9 mouse cellular contexts compared by ENCODE assay signal in genomic region chr3:51378665-51378946, GRCm38 (mm10). TPM values are rescaled to one million over a fixed set of nuclear protein-coding genes. Genes with fewer than 3 reads are reported as not detected.
DNase-seq lines count a peak whose midpoint lies in the region; ATAC-seq and TF ChIP-seq lines count a peak whose summit lies in the region.
"Had no signal": no experiment of that assay in that cellular context is flagged by ENCODE, and none has a peak within 500 bp of the region (broad histone marks: within the 10 kb centered on the region; RNA-seq: fewer than 3 reads in every experiment).

No protein-coding gene starts in this region.

- H3K27ac ChIP-seq in heart, embryonic 11.5 days (ENCODE audit: low read depth, low read length), result no peak overlapping the region
- H3K27ac ChIP-seq in thymus, adult 2 months (ENCODE audit: control insufficient read depth, insufficient read depth, low read length), result no peak overlapping the region; the same call in 1 of the 2 replicates
- peak overlapping the region; percentile 62; the same call in 1 of the 2 replicates for H3K27ac ChIP-seq in liver, embryonic 12.5 days
- H3K27ac ChIP-seq in layer of hippocampus, adult 2 months, result no peak overlapping the region

- no peaks in the 10 kb centered on the region for H3K27me3 ChIP-seq in heart, embryonic 11.5 days (ENCODE audit: control insufficient read depth, insufficient read depth, low read length)
- no peaks in the 10 kb centered on the region for H3K27me3 ChIP-seq in thymus, adult 2 months (ENCODE audit: control insufficient read depth, insufficient read depth, low read length)
- no peaks in the 10 kb centered on the region for H3K27me3 ChIP-seq in liver, embryonic 12.5 days (replicated peaks)

- peak overlapping the region; percentile 41 for H3K4me3 ChIP-seq in heart, embryonic 11.5 days (ENCODE audit: low read depth, low read length)
- H3K4me3 ChIP-seq in thymus, adult 2 months (ENCODE audit: control insufficient read depth, insufficient read depth, low read length), result peak overlapping the region; percentile 40
- H3K4me3 ChIP-seq in liver, embryonic 12.5 days, result peak overlapping the region; percentile 52
- H3K4me3 ChIP-seq in layer of hippocampus, adult 2 months, result no peak overlapping the region

- DNase-seq in heart, postnatal 4 days, result no peak
- no peak for DNase-seq in thymus, adult 2 months
- DNase-seq in thymus, postnatal 36 days, result no peak
- DNase-seq in layer of hippocampus, adult 2 months (ENCODE audit: low spot score in 2 of 2), result no peak
- no peak for DNase-seq in spleen, postnatal 36 days (ENCODE audit: low spot score in 2 of 2)

- WGBS in heart, embryonic 11.5 days (ENCODE audit: insufficient replicate concordance), result 76% methylated on average over 3 of the region's 3 CpGs
- WGBS in thymus, adult 2 months, result 84% methylated on average over 3 of the region's 3 CpGs
- 67% methylated on average over 3 of the region's 3 CpGs for WGBS in liver, embryonic 12.5 days (ENCODE audit: insufficient replicate concordance)

- H3K4me1 ChIP-seq in heart, embryonic 11.5 days (ENCODE audit: control insufficient read depth, insufficient read depth, low read length), result no peaks in the 10 kb centered on the region
- H3K4me1 ChIP-seq in thymus, adult 2 months (replicated peaks; ENCODE audit: control insufficient read depth, insufficient read depth, low read length), result peaks cover 6% of the 10 kb centered on the region
- peaks cover 41% of the 10 kb centered on the region for H3K4me1 ChIP-seq in liver, embryonic 12.5 days

- no peaks in the 10 kb centered on the region for H3K36me3 ChIP-seq in heart, embryonic 11.5 days (ENCODE audit: control insufficient read depth, insufficient read depth, low read length)
- no peaks in the 10 kb centered on the region for H3K36me3 ChIP-seq in thymus, adult 2 months (ENCODE audit: control insufficient read depth, insufficient read depth, low read length)
- H3K36me3 ChIP-seq in liver, embryonic 12.5 days, result no peaks in the 10 kb centered on the region

- no peak for ATAC-seq in heart, embryonic 11.5 days (replicated peaks; ENCODE audit: insufficient number of reproducible peaks, low FRiP score, low TSS enrichment)
- ATAC-seq in liver, embryonic 12.5 days, result no peak
- no peak for ATAC-seq in cerebellum, adult (ENCODE audit: insufficient number of reproducible peaks, low FRiP score, low TSS enrichment)

- peak overlapping the region; percentile 66 for H3K4me2 ChIP-seq in heart, embryonic 11.5 days
- peak overlapping the region; percentile 64 for H3K4me2 ChIP-seq in liver, embryonic 12.5 days

- H3K9ac ChIP-seq in heart, embryonic 11.5 days (ENCODE audit: low read depth, low read length), result 0 out of 2 replicates have a peak overlapping the region, but pooled peaks have one; percentile 58
- peak overlapping the region; percentile 52 for H3K9ac ChIP-seq in liver, embryonic 12.5 days

- TF ChIP-seq CTCF in thymus, adult 2 months (IDR thresholded peaks at IDR 0.05; ENCODE audit: borderline replicate concordance, control insufficient read depth, extremely low read depth, insufficient read depth, low read length, poor library complexity), result no peak
- no peak for TF ChIP-seq CTCF in layer of hippocampus, adult 2 months (conservative IDR thresholded peaks at IDR 0.05)

- no peak for TF ChIP-seq POLR2A in thymus, adult 2 months (IDR thresholded peaks at IDR 0.05; ENCODE audit: control insufficient read depth, extremely low read depth, insufficient read depth, low read length, poor library complexity)

- no peaks in the 10 kb centered on the region for H3K9me3 ChIP-seq in heart, embryonic 11.5 days (replicated peaks; ENCODE audit: control insufficient read depth, low read length)
- no peaks in the 10 kb centered on the region for H3K9me3 ChIP-seq in liver, embryonic 12.5 days (replicated peaks)

RNA-seq across cellular contexts. Expression of gene Mgarp, which starts 17.9 kb away (rescaled TPM):
- 14.2 and 15.4 TPM in 2 replicates for polyA plus RNA-seq in heart, embryonic 11.5 days (2014; fragmentation: Nextera tagmentation; extraction: Ambion mirVana)
- total RNA-seq in heart, postnatal 4 days (2021), result under 1 TPM; 0.45 to 0.95 TPM
- polyA plus RNA-seq in thymus, adult 2 months (2012; rRNA removed), result 0.18 and 0.22 TPM in 2 replicates
- polyA plus RNA-seq in liver, embryonic 12.5 days (2016; fragmentation: Nextera tagmentation; extraction: Ambion mirVana), result 1.3 and 1.7 TPM in 2 replicates
- not detected for total RNA-seq in layer of hippocampus, adult 2 months (2021)
- total RNA-seq: neutrophil, adult 5-6 weeks had no signal

RNA-seq across cellular contexts. Expression of gene Ndufc1, which starts 30.2 kb away (rescaled TPM):
- 1,265 and 1,267 TPM in 2 replicates for polyA plus RNA-seq in heart, embryonic 11.5 days (2014; fragmentation: Nextera tagmentation; extraction: Ambion mirVana)
- 1,000 to 10,000 TPM; 1,091 to 1,121 TPM for total RNA-seq in heart, postnatal 4 days (2021)
- 152 and 169 TPM in 2 replicates for polyA plus RNA-seq in thymus, adult 2 months (2012; rRNA removed)
- polyA plus RNA-seq in liver, embryonic 12.5 days (2016; fragmentation: Nextera tagmentation; extraction: Ambion mirVana), result 539 and 560 TPM in 2 replicates
- 100 to 1,000 TPM; 287 to 299 TPM for total RNA-seq in layer of hippocampus, adult 2 months (2021)

RNA-seq across cellular contexts. Expression of gene Naa15, which starts 36.3 kb away (rescaled TPM):
- 37.8 and 39.6 TPM in 2 replicates for polyA plus RNA-seq in heart, embryonic 11.5 days (2014; fragmentation: Nextera tagmentation; extraction: Ambion mirVana)
- total RNA-seq in heart, postnatal 4 days (2021), result 10 to 100 TPM; 62.3 to 65.8 TPM
- polyA plus RNA-seq in thymus, adult 2 months (2012; rRNA removed), result 6.0 and 6.7 TPM in 2 replicates
- 41.9 and 49.9 TPM in 2 replicates for polyA plus RNA-seq in liver, embryonic 12.5 days (2016; fragmentation: Nextera tagmentation; extraction: Ambion mirVana)
- 10 to 100 TPM; 55.0 to 58.1 TPM for total RNA-seq in layer of hippocampus, adult 2 months (2021)

RNA-seq across cellular contexts. Expression of gene Elf2, which starts 38.1 kb away (rescaled TPM):
- 44.5 and 48.2 TPM in 2 replicates for polyA plus RNA-seq in heart, embryonic 11.5 days (2014; fragmentation: Nextera tagmentation; extraction: Ambion mirVana)
- total RNA-seq in heart, postnatal 4 days (2021), result 10 to 100 TPM; 89.9 to 99.9 TPM
- polyA plus RNA-seq in thymus, adult 2 months (2012; rRNA removed), result 85.0 and 106 TPM in 2 replicates
- 21.8 and 24.6 TPM in 2 replicates for polyA plus RNA-seq in liver, embryonic 12.5 days (2016; fragmentation: Nextera tagmentation; extraction: Ambion mirVana)
- 10 to 100 TPM; 54.6 to 54.9 TPM for total RNA-seq in layer of hippocampus, adult 2 months (2021)
